Mouse (Mus musculus) heart, postnatal 0 days (tissue): ENCODE results near the gene Gm20458.

ENCODE experiments used
- CTCF ChIP-seq: IDR thresholded peaks from 2 replicates; pipeline ENCODE4 v1.5.1; 2016; ENCODE audit warnings: antibody characterized with exemption, control low read depth, low read depth
- EP300 ChIP-seq: IDR thresholded peaks from 2 replicates; pipeline ENCODE4 v1.6.1; 2016; ENCODE audit warnings: antibody characterized with exemption, low read depth

- TF ChIP-seq CTCF, result no peak
- no peak for TF ChIP-seq EP300
These were observed 14.7 kb upstream of the Gm20458 start for GRCm38 (mm10) chr2:164446086-164446469.
